Mouse (Mus musculus) thymus, postnatal 25 days (tissue): ENCODE results near the gene Gm9268.
"Not testable (repeated sequence)": the region's sequence is repeated elsewhere in the genome, so short reads cannot be mapped to it uniquely, and the experiment has no call there.

ENCODE experiments used
- DNase-seq: peaks from one replicate; pipeline ENCODE4 v3.0.0; 2022

Gene Gm9268

DNA sequence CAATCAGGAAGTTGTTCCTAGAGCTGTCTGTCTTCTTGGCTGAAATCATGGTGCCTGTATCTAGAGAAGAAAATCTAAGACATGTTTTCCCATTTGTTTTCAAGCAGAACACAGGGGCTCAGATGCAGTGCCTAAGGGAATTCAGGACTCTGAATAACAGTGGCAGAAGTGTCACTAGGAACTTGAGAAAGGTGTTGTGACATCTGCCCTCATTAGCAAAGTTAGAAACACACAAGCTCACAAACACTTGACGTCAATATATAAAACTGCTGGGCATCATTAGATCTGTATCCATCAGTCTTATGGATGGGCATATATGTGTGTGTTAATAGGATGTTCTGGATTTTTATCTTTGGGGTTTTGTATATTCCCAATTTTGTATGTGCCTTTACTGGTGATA is at the start of gene Gm9268:
Gene Gm9268 (plus strand): TSS at position 301 of the 400 bp plus-strand sequence.
- not testable (repeated sequence) for DNase-seq

DNA sequence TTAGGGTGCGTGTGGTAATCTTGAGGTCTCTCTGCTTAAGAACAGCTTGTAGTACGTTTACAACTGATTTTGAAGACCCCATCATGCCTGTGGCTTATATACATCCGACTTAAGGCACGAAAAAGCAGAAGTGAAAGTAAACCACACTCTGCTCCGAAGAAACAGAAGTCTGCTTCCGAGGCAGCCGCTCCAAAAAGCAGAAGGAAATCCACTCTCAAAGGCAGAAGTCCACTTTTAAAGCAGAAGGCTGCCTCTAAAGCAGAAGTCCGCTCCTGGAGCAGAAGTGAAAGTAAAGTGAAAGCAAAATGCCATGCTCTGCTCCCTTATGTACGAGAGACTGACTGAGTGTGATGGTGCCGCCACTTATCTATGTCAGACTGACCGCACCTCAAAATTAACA is 38.5 kb upstream of the Gm9268 start:
- DNase-seq, result no peak

DNA sequence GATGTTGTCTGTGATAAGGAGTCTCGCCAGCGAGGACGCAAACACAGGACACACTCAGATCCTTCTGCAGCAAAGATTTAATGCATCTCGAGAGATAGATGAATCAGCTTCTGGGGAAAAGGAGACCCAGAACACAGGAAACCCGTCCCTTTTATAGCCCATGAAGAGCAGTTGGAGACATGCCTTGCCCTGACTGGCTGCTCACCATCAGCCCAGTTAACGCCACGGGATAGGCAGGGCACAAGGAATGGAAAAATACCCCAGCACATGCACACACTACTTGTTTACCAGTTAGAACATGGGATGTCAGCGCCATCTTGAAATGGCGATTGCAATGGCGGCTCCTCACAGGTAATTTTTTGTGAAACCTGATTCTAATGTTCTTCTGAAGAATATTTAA is 37.8 kb upstream of the Gm9268 start:
- no peak for DNase-seq

DNA sequence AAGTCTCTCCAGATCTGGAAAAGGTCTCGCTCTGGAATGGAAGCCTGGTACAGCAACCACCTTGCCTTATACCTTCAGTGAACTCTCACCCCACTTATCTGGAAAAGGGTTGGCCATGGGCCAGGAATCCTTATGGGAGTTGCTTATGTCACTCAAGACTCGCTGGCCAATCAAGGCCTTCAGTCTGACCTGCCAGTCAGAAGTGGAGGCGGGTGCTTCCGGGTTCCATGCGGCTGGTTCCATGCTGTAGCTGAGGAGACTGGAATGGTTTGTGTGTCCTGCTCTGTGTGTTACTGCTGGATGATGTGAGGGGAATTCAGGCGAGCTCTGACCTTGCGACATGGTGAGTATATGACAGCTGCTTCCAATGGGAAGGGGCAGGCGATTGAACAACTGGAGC is 59.3 kb downstream of the Gm9268 start:
- no peak for DNase-seq
